Mouse (Mus musculus) common myeloid progenitor, adult 5-6 weeks (primary cell): ENCODE data around the gene Ptpro. TPM values are rescaled to one million over a fixed set of nuclear protein-coding genes. Genes with fewer than 3 reads are reported as not detected.

ENCODE experiments used
- ATAC-seq: replicated peaks from 2 replicates; pipeline ENCODE4 v1.8.0; 2016; ENCODE audit warnings: low read depth, mild to moderate bottlenecking, moderate TSS enrichment, inconsistent platforms; ENCODE audit not compliant: poor library complexity, severe bottlenecking
- total RNA-seq: library from RNA; stranded (forward); fragments of 200-1000, 187-1606 nt; gene quantifications from 2 replicates; pipeline ENCODE4 v1.2.3, GENCODE M21; 2017

The Ptpro gene
- 0.87 and 3.6 TPM in 2 replicates for total RNA-seq

GRCm38 (mm10) chr6:137252194-137252886 lies at the start of gene Ptpro:
Gene Ptpro (plus strand): TSS chr6:137252319.
- ATAC-seq, result peak; percentile 18; the same call in 1 of the 2 replicates

- no peak for ATAC-seq
Measured at GRCm38 (mm10) chr6:137202661-137203060, 49.5 kb upstream of the Ptpro start.

GRCm38 (mm10) chr6:137205662-137206400 lies 46.3 kb upstream of the Ptpro start:
- ATAC-seq, result peak; percentile 97

- ATAC-seq, result no peak
Measured at GRCm38 (mm10) chr6:137207126-137207525, 45.0 kb upstream of the Ptpro start.

GRCm38 (mm10) chr6:137209992-137210391 lies 42.1 kb upstream of the Ptpro start:
- no peak for ATAC-seq

- no peak for ATAC-seq
Measured at GRCm38 (mm10) chr6:137210991-137211390, 41.1 kb upstream of the Ptpro start.

GRCm38 (mm10) chr6:137211441-137211840 lies 40.7 kb upstream of the Ptpro start:
- ATAC-seq, result no peak

GRCm38 (mm10) chr6:137217841-137218463 lies 34.2 kb upstream of the Ptpro start:
- ATAC-seq, result no peak

- ATAC-seq, result no peak
Measured at GRCm38 (mm10) chr6:137252887-137253242, 746 bp downstream of the Ptpro start.

GRCm38 (mm10) chr6:137253415-137253814 lies 1.3 kb downstream of the Ptpro start:
- no peak for ATAC-seq

- ATAC-seq, result no peak
Measured at GRCm38 (mm10) chr6:137261033-137261432, 8.9 kb downstream of the Ptpro start.

- ATAC-seq, result no peak
Measured at GRCm38 (mm10) chr6:137262087-137262486, 10.0 kb downstream of the Ptpro start.

GRCm38 (mm10) chr6:137268019-137268418 lies 15.9 kb downstream of the Ptpro start:
- no peak for ATAC-seq

GRCm38 (mm10) chr6:137268592-137268991 lies 16.5 kb downstream of the Ptpro start:
- ATAC-seq, result no peak

GRCm38 (mm10) chr6:137272513-137272912 lies 20.4 kb downstream of the Ptpro start:
- ATAC-seq, result no peak

- ATAC-seq, result no peak
Measured at GRCm38 (mm10) chr6:137277587-137277994, 25.5 kb downstream of the Ptpro start.

GRCm38 (mm10) chr6:137279576-137279975 lies 27.5 kb downstream of the Ptpro start:
- ATAC-seq, result no peak

GRCm38 (mm10) chr6:137281541-137282049 lies 29.5 kb downstream of the Ptpro start:
- no peak for ATAC-seq

- no peak for ATAC-seq
Measured at GRCm38 (mm10) chr6:137282050-137282449, 29.9 kb downstream of the Ptpro start.

- ATAC-seq, result no peak
Measured at GRCm38 (mm10) chr6:137286376-137286775, 34.3 kb downstream of the Ptpro start.

GRCm38 (mm10) chr6:137287788-137288187 lies 35.7 kb downstream of the Ptpro start:
- no peak for ATAC-seq
